8 mouse cellular contexts compared by ENCODE assay signal in genomic region chr13:64248775-64249524, GRCm38 (mm10). TPM values are rescaled to one million over a fixed set of nuclear protein-coding genes. Genes with fewer than 3 reads are reported as not detected.
DNase-seq lines count a peak whose midpoint lies in the region; ATAC-seq and TF ChIP-seq lines count a peak whose summit lies in the region.

No protein-coding gene starts in this region.

- H3K9me3 ChIP-seq in embryonic facial prominence, embryonic 12.5 days, result no peaks in the 10 kb centered on the region
- no peaks in the 10 kb centered on the region for H3K9me3 ChIP-seq in limb, embryonic 13.5 days
- H3K9me3 ChIP-seq in midbrain, embryonic 15.5 days, result no peaks in the 10 kb centered on the region

- H3K36me3 ChIP-seq in embryonic facial prominence, embryonic 12.5 days, result no peaks in the 10 kb centered on the region
- H3K36me3 ChIP-seq in kidney, adult 2 months (ENCODE audit: control insufficient read depth, insufficient read depth, low read length), result no peaks in the 10 kb centered on the region
- no peaks in the 10 kb centered on the region for H3K36me3 ChIP-seq in limb, embryonic 13.5 days
- H3K36me3 ChIP-seq in midbrain, embryonic 15.5 days (replicated peaks), result no peaks in the 10 kb centered on the region

- no peaks in the 10 kb centered on the region for H3K27me3 ChIP-seq in embryonic facial prominence, embryonic 12.5 days
- H3K27me3 ChIP-seq in kidney, adult 2 months (replicated peaks; ENCODE audit: control insufficient read depth, insufficient read depth, low read length), result no peaks in the 10 kb centered on the region
- no peaks in the 10 kb centered on the region for H3K27me3 ChIP-seq in limb, embryonic 13.5 days
- no peaks in the 10 kb centered on the region for H3K27me3 ChIP-seq in midbrain, embryonic 15.5 days (replicated peaks)

- H3K4me2 ChIP-seq in embryonic facial prominence, embryonic 12.5 days (replicated peaks), result peak overlapping the region; percentile 67
- peak overlapping the region; percentile 93 for H3K4me2 ChIP-seq in limb, embryonic 13.5 days (replicated peaks)
- peak overlapping the region; percentile 67 for H3K4me2 ChIP-seq in midbrain, embryonic 15.5 days

- H3K9ac ChIP-seq in embryonic facial prominence, embryonic 12.5 days, result peak overlapping the region; percentile 53
- H3K9ac ChIP-seq in limb, embryonic 13.5 days, result peak overlapping the region; percentile 75
- H3K9ac ChIP-seq in midbrain, embryonic 15.5 days, result peak overlapping the region; percentile 5; the same call in 1 of the 2 replicates

- peak overlapping the region; percentile 44 for H3K4me3 ChIP-seq in embryonic facial prominence, embryonic 12.5 days
- H3K4me3 ChIP-seq in kidney, adult 2 months (ENCODE audit: insufficient read depth, low read depth, low read length), result peak overlapping the region; percentile 58
- H3K4me3 ChIP-seq in limb, embryonic 13.5 days, result peak overlapping the region; percentile 60
- peak overlapping the region; percentile 40 for H3K4me3 ChIP-seq in midbrain, embryonic 15.5 days

- TF ChIP-seq POLR2A in kidney, adult 2 months (IDR thresholded peaks at IDR 0.05; ENCODE audit: low read depth, low read length), result no peak

- peak; percentile 65; the same call in 1 of the 2 replicates for ATAC-seq in embryonic facial prominence, embryonic 12.5 days (ENCODE audit: insufficient number of reproducible peaks, insufficient read depth, low FRiP score, low TSS enrichment)
- peak; percentile 87 for ATAC-seq in limb, embryonic 13.5 days (ENCODE audit: low FRiP score, low read depth)
- peak; percentile 85 for ATAC-seq in midbrain, embryonic 15.5 days (replicated peaks)

- DNase-seq in 3134 (ENCODE audit: extremely low read depth, insufficient read length, low spot score), result peak; percentile 89
- peak; percentile 93 for DNase-seq in adrenal gland, postnatal 25 days
- peak; percentile 87 to 97 for DNase-seq in heart, adult 18-20 months
- DNase-seq in kidney, adult 2 months, result peak; percentile 94
- peak; percentile 78 to 94 for DNase-seq in spleen, adult 18-20 months

- TF ChIP-seq CTCF in kidney, adult 2 months (conservative IDR thresholded peaks at IDR 0.05; ENCODE audit: insufficient read depth, insufficient read length, low read depth, low read length), result peak; percentile 92

- H3K27ac ChIP-seq in embryonic facial prominence, embryonic 12.5 days, result no peak overlapping the region
- H3K27ac ChIP-seq in kidney, adult 2 months (ENCODE audit: insufficient read depth, low read depth, low read length), result peak overlapping the region; percentile 75
- no peak overlapping the region for H3K27ac ChIP-seq in limb, embryonic 13.5 days
- H3K27ac ChIP-seq in midbrain, embryonic 15.5 days, result no peak overlapping the region

- H3K4me1 ChIP-seq in embryonic facial prominence, embryonic 12.5 days, result no peaks in the 10 kb centered on the region; the same call in 1 of the 2 replicates
- H3K4me1 ChIP-seq in kidney, adult 2 months (ENCODE audit: control insufficient read depth, insufficient read depth, low read length), result peaks cover 8% of the 10 kb centered on the region; the same call in 1 of the 2 replicates
- H3K4me1 ChIP-seq in limb, embryonic 13.5 days, result peaks cover 13% of the 10 kb centered on the region; the same call in 1 of the 2 replicates
- H3K4me1 ChIP-seq in midbrain, embryonic 15.5 days, result peaks cover 8% of the 10 kb centered on the region

- WGBS in embryonic facial prominence, embryonic 12.5 days, result 9% methylated on average over 22 of the region's 22 CpGs
- 6% methylated on average over 22 of the region's 22 CpGs for WGBS in kidney, adult 2 months
- WGBS in limb, embryonic 13.5 days, result 7% methylated on average over 22 of the region's 22 CpGs
- WGBS in midbrain, embryonic 15.5 days, result 7% methylated on average over 22 of the region's 22 CpGs

RNA-seq across cellular contexts. Expression of gene Cdc14b, which starts 26.1 kb away (rescaled TPM):
- 9.7 and 10.2 TPM in 2 replicates for total RNA-seq in adrenal gland, postnatal 25 days (2021)
- polyA plus RNA-seq in embryonic facial prominence, embryonic 12.5 days (2016; fragmentation: Nextera tagmentation; extraction: Ambion mirVana), result 26.3 and 27.8 TPM in 2 replicates
- total RNA-seq in heart, adult 18-20 months (2021), result 10 to 100 TPM in 1 of 2 experiments, 1 to 10 TPM in 1; 8.6 to 10.9 TPM
- 7.5 and 7.7 TPM in 2 replicates for polyA plus RNA-seq in kidney, adult 2 months (2012; rRNA removed)
- 17.0 and 22.0 TPM in 2 replicates for polyA plus RNA-seq in limb, embryonic 13.5 days (2015; fragmentation: Nextera tagmentation; extraction: Ambion mirVana)
- polyA plus RNA-seq in midbrain, embryonic 15.5 days (2015; fragmentation: Nextera tagmentation; extraction: Ambion mirVana), result 2.4 and 2.5 TPM in 2 replicates

Comparison
In these comparisons a context has a peak if more than half of its experiments do, and no peak if none do; other contexts are left out.
1. H3K9ac ChIP-seq: peak in every context shown above with its lines; median percentile 75 in limb, embryonic 13.5 days; 53 in embryonic facial prominence, embryonic 12.5 days; 5 in midbrain, embryonic 15.5 days.